Mouse (Mus musculus): ENCODE results near the gene Mmp25.

GRCm38 (mm10) chr17:23675564-23676281, 30.6 kb upstream of the Mmp25 start:
- TF ChIP-seq POLR2A (IDR thresholded peaks at IDR 0.05; ENCODE audit: borderline replicate concordance, extremely low read depth, insufficient read depth, insufficient read length, poor library complexity, severe bottlenecking): no peak
- TF ChIP-seq CTCF (IDR thresholded peaks at IDR 0.05; ENCODE audit: borderline replicate concordance, extremely low read depth, insufficient read depth, insufficient read length): no peak

Data from brain, embryonic 14.5 days (tissue).